Mouse (Mus musculus): ENCODE results near the gene Mrtfa.

DNA sequence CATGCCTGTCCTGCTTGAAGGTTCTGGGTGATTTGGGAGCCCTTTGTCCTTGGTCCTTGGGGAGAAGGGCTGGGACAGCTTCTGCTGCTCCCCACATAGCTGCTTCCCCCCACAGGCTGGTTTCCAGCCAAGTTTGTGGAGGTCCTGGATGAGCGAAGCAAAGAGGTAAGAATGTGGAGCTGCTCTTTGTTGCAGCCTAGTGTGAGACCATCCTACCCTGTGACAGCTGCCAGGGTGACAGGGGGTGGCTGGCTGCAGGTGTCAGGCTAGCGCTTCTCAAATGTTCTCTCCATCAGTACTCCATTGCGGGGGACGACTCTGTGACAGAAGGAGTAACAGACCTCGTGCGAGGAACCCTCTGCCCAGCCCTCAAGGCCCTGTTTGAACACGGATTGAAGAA lies 180.4 kb downstream of the Mrtfa start:
- no peak for TF ChIP-seq POLR2A (IDR thresholded peaks at IDR 0.05; ENCODE audit: borderline replicate concordance, control insufficient read depth, low read depth, low read length)
- TF ChIP-seq CTCF (IDR thresholded peaks at IDR 0.05; ENCODE audit: control insufficient read depth, insufficient read depth, low read length) = no peak
